Mouse (Mus musculus) heart, postnatal 0 days (tissue): ENCODE data around the gene Cd80.

Experiments used
- CTCF ChIP-seq: IDR thresholded peaks from 2 replicates; pipeline ENCODE4 v1.5.1; 2016; ENCODE audit warnings: antibody characterized with exemption, control low read depth, low read depth
- EP300 ChIP-seq: IDR thresholded peaks from 2 replicates; pipeline ENCODE4 v1.6.1; 2016; ENCODE audit warnings: antibody characterized with exemption, low read depth

DNA sequence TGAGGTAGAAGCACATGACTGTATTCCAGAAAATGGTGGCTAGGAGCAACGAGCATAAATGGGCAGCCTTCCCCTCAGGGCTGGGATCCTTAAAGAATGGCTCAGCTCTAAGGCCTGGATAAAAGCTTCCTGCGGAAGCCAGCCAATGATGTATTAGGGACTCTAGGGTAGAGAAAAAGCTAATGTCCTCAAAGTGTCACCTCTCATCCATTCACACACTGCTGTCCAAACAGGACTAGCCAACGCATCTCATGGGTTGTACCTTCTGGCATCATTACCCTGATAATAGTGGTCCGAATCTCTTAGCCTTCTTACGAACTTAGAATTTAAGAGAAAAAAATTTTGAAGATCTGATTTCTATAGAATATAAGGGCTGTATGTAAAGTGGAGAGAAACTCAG lies 7.9 kb downstream of the Cd80 start:
- TF ChIP-seq EP300 = no peak
- no peak for TF ChIP-seq CTCF
